Mouse (Mus musculus): ENCODE results near the gene Car2. TPM values are rescaled to one million over a fixed set of nuclear protein-coding genes. Genes with fewer than 3 reads are reported as not detected.

The Car2 gene
- total RNA-seq, 2 experiments from 2014 or later = 19.7 to 22.2 TPM

GRCm38 (mm10) chr3:14877251-14877909, 8.7 kb upstream of the Car2 start:
- intact Hi-C loops (cut with DNase I) = loop anchor here (5.0 kb wide), 1 partner anchor 365 kb away; no protein-coding TSS in a partner anchor
- DNase-seq = no peak

GRCm38 (mm10) chr3:14878749-14879223, 7.3 kb upstream of the Car2 start:
- intact Hi-C loops (cut with DNase I) = loop anchor here (5.0 kb wide), 1 partner anchor 364 kb away; no protein-coding TSS in a partner anchor
- DNase-seq = no peak

- intact Hi-C loops (cut with DNase I) = loop anchor here (5.0 kb wide), 1 partner anchor 363 kb away; no protein-coding TSS in a partner anchor
- DNase-seq = no peak
Observed at GRCm38 (mm10) chr3:14879293-14879692, 6.8 kb upstream of the Car2 start.

GRCm38 (mm10) chr3:14880277-14880676, 5.8 kb upstream of the Car2 start:
- DNase-seq = no peak
- intact Hi-C loops (cut with DNase I) = no loop called here

DNA sequence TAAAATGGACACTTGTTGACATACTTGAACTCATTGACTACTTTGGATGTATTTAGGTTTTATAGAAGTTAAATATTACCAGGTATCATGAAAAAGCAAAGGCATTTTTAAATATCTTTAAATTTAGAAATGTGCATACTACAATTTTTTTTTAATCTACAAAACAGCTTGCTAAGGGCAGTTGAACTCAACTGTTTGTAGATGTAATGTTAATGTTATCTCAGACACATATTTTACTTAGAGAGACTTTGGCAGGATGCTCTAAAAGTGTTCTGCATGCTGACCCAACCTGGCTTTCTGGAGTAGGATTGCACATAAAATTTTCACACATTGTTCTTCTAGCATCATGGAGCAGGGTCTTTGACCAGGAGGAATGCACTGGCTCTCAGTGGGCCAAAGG, 4.1 kb upstream of the Car2 start:
- intact Hi-C loops (cut with DNase I) = no loop called here
- no peak for DNase-seq

- no peak for DNase-seq
- intact Hi-C loops (cut with DNase I) = no loop called here
Observed at GRCm38 (mm10) chr3:14882756-14883155, 3.3 kb upstream of the Car2 start.

DNA sequence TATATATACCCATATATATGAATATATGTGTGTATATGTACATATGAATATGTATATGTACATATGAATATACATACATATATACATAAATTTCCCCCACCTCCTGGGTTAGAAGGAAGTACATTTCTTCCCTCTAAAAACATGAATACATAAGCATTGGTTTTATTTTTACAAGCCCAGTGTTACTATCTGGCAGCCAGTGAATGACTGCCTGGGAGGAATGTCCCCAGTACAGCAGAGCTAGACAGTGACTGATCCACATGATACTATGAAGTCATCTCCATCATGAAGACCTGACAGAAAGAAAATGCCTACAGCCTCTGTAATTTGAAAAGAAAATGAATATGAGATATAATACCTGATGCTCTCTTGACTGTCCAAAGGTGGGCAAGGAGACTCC, 1.2 kb upstream of the Car2 start:
- intact Hi-C loops (cut with DNase I) = no loop called here
- no peak for DNase-seq

- intact Hi-C loops (cut with DNase I) = no loop called here
- no peak for DNase-seq
Observed at GRCm38 (mm10) chr3:14887134-14887666, 1.1 kb downstream of the Car2 start.

DNA sequence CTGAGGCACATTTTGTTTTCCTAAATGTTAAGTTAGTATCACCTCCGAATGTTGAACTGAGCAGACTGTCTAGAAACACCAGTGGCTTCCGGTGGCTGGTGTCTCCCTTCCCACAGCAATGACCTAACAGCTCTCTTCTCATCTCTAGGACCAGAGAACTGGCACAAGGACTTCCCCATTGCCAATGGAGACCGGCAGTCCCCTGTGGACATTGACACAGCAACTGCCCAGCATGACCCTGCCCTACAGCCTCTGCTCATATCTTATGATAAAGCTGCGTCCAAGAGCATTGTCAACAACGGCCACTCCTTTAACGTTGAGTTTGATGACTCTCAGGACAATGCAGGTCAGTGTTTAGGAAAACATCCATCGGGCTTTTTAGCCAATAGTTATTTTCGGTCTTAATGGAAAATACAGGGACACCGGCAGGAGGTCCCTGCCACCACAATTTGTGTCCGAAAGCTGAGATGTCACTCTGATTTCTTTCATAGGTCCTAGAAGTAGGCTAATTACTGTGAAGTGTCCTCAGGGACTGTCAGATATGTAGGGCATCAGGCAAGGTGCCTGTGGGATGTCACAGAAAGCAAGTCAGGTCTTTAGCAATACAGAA, 1.7 kb downstream of the Car2 start:
- no peak for DNase-seq
- intact Hi-C loops (cut with DNase I) = no loop called here

DNA sequence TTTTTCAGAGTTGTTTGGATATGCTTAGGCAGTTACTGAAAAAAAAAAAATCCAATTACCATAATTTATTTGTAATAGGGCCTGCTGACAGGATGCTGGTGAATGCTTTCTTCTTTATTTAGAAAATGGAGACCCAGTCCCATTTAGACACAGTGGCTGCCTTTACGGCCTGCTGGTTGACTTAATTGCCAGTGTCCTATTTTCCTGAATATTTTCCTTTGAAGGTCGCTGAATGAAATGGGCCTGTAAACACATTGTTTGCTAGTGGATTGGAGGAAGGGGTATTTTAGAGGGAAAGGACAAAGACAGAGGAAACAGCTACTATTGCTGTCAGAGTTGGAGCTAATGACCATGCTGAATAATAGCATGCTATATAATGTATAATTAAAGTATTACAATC, 2.5 kb downstream of the Car2 start:
- no peak for DNase-seq
- intact Hi-C loops (cut with DNase I) = no loop called here

- DNase-seq = no peak
- intact Hi-C loops (cut with DNase I) = no loop called here
Observed at GRCm38 (mm10) chr3:14889085-14889484, 3.0 kb downstream of the Car2 start.

DNA sequence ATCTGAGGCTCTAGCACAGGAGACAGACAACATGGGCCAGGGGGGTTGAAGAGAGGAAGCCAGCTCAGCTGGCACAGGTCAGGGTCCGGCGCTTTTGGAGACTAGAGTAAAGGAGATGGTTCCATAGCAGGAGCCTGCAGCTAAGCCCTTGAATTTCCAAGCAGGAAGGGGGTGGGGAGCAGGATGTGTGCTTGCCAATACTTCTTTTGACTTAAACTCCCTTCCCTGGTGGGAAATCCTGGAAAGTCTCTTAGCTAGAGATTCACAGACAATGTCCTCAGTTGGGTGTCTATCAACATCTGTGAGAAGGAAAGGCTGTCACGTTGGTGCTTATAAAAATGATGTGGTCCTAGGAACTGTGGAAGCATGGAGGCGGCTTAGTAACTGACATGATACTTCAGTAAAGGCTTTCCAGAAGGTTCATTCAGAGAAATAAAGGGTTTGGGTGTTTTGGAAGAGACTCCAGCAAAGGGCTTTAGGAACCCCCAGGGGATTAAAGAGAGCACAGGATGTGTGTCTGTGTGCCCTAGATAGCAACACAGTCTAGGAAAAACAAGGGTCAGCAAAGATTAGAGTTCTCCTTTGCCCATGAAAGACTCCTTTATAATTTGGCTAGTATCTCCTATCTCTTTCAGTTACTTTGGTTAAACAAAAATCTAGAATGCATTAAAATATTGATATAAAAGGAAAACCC, 3.8 kb downstream of the Car2 start:
- DNase-seq = no peak
- intact Hi-C loops (cut with DNase I) = no loop called here

DNA sequence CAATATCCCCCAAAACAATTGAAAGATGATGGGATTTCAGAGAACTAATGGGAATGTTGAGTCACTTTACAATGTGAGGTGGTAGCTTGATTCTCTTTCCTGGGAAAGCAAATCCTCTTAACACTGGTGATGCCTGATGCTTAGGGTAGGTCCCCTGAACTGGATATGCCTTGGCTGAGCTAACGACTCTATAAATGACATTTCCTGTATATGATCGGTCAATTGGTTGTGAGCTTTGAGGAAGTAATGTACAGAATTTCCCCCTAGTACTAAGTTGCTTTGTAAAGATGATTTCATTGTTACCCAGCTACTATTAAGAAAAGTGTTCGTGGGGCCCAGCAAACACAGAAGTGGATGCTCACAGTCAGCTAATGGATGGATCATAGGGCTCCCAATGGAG, 6.9 kb downstream of the Car2 start:
- DNase-seq = no peak
- intact Hi-C loops (cut with DNase I) = no loop called here

DNA sequence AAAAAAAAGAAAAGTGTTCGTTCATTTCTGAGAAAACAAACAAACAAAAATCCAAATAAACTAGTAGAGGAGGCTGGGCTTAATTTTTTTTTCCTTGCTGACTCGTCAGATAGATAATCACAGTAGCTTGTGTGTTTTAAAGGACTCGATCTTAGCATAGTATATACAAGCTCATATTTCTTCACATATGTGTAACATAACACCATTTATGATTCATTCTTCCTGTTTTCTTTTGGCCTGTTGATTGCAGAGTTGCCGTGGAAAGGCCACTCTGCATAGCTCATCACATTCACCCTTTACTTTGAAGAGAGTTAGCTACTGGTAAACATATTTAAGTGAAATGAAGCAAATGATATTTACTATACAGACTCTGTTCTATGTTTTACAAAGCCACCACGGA, 7.6 kb downstream of the Car2 start:
- intact Hi-C loops (cut with DNase I) = no loop called here
- no peak for DNase-seq

GRCm38 (mm10) chr3:14895333-14895732, 9.3 kb downstream of the Car2 start:
- intact Hi-C loops (cut with DNase I) = no loop called here
- DNase-seq = no peak

GRCm38 (mm10) chr3:14897770-14898169, 11.7 kb downstream of the Car2 start:
- intact Hi-C loops (cut with DNase I) = no loop called here
- DNase-seq = no peak

GRCm38 (mm10) chr3:14903380-14903779, 17.3 kb downstream of the Car2 start:
- intact Hi-C loops (cut with DNase I) = no loop called here
- DNase-seq = no peak

DNA sequence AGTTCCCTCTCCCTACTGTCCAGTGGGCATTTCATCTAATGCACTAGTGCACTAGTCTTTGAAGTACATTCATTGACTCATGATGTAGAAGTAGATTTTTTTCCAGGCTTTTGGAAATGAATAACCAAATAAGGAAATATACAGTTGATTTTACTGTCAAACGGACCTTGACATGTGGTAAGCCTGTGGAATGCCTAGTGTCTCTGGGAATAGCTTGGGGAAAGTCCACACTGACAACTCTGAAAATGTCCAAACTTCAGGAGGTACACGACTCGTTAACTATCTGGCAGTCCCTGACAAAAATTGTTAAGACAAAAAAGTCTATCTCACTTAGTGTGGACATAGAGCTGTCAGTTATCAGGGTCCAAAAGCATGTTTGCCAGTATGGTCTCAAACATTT, 18.1 kb downstream of the Car2 start:
- intact Hi-C loops (cut with DNase I) = no loop called here
- no peak for DNase-seq

GRCm38 (mm10) chr3:14907271-14907670, 21.2 kb downstream of the Car2 start:
- intact Hi-C loops (cut with DNase I) = no loop called here
- DNase-seq = no peak

DNA sequence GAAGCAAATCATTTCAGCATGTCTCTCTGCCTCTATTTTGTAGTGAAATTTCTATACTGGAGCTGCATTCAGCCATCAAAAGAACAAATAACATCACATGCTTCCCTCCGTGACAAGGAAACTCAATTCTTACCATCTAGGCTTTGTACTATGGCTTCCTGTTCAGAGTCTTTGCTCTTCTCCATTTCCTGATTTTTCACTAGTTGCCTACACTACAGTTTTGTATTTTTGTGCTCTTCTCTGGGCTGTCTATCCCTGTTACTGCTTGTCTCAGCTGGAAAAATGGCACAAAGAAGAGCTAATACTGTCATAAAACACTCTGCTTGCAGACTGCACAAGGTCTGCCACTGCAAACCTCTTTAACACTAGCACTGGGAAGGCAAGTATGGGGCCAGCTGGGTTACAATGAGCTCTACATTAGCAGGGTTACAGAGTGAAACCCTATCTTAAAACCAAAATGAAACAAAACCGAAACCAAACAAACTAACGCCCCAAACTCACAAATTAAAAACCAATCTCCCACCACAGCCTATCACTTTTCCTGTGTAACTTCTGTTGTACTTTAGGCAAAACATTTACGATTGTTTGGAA, 26.0 kb downstream of the Car2 start:
- intact Hi-C loops (cut with DNase I) = no loop called here
- DNase-seq = no peak

GRCm38 (mm10) chr3:14913774-14914173, 27.7 kb downstream of the Car2 start:
- intact Hi-C loops (cut with DNase I) = no loop called here
- DNase-seq = no peak

Measured in left cerebral cortex, postnatal 4 days (tissue).